Comparison of ENCODE assay signal across 28 mouse cellular contexts in genomic region chr12:95667296-95667695, GRCm38 (mm10).
"Had no signal": no experiment of that assay in that cellular context is flagged by ENCODE, and none has a peak within 500 bp of the region (broad histone marks: within the 10 kb centered on the region; RNA-seq: fewer than 3 reads in every experiment).

No protein-coding gene starts in this region.

- H3K4me2 ChIP-seq: embryonic facial prominence, embryonic 12.5 days; embryonic facial prominence, embryonic 13.5 days; embryonic facial prominence, embryonic 15.5 days; forebrain, embryonic 12.5 days; forebrain, embryonic 13.5 days; forebrain, embryonic 15.5 days had no signal

- DNase-seq: cerebellum, adult 8-10 months; cerebellum, adult 9-10 months; cerebellum, adult 9-11 months; cerebellum, postnatal 10 days; cerebellum, postnatal 14 days; cerebellum, postnatal 25 days; cerebellum, postnatal 36 days; embryo, embryonic 11 days; forebrain, postnatal 0 days; gastrocnemius, adult 2 months; gastrocnemius, postnatal 10 days; gastrocnemius, postnatal 14 days; gastrocnemius, postnatal 25 days; gastrocnemius, postnatal 36 days; heart, adult 11 months; heart, adult 18-20 months; heart, adult 2 months had no signal

- H3K36me3 ChIP-seq: embryonic facial prominence, embryonic 10.5 days; embryonic facial prominence, embryonic 12.5 days; embryonic facial prominence, embryonic 13.5 days; embryonic facial prominence, embryonic 15.5 days; forebrain, embryonic 10.5 days; forebrain, embryonic 12.5 days; forebrain, embryonic 15.5 days had no signal

- H3K9me3 ChIP-seq: embryonic facial prominence, embryonic 10.5 days; embryonic facial prominence, embryonic 12.5 days; embryonic facial prominence, embryonic 13.5 days; embryonic facial prominence, embryonic 15.5 days; forebrain, embryonic 10.5 days; forebrain, embryonic 12.5 days; forebrain, embryonic 13.5 days; forebrain, embryonic 15.5 days had no signal

- H3K9ac ChIP-seq: embryonic facial prominence, embryonic 12.5 days; embryonic facial prominence, embryonic 13.5 days; embryonic facial prominence, embryonic 15.5 days; forebrain, embryonic 12.5 days; forebrain, embryonic 13.5 days; forebrain, embryonic 15.5 days; forebrain, postnatal 0 days had no signal

- H3K27ac ChIP-seq: embryonic facial prominence, embryonic 10.5 days; embryonic facial prominence, embryonic 12.5 days; embryonic facial prominence, embryonic 13.5 days; embryonic facial prominence, embryonic 15.5 days; forebrain, embryonic 10.5 days; forebrain, embryonic 12.5 days; forebrain, embryonic 13.5 days; forebrain, embryonic 15.5 days; gastrocnemius, adult 2 months; heart, adult 2 months had no signal

- H3K4me1 ChIP-seq: embryonic facial prominence, embryonic 10.5 days; embryonic facial prominence, embryonic 12.5 days; embryonic facial prominence, embryonic 13.5 days; embryonic facial prominence, embryonic 15.5 days; forebrain, embryonic 12.5 days; forebrain, embryonic 13.5 days; forebrain, embryonic 15.5 days had no signal

- H3K4me3 ChIP-seq: embryonic facial prominence, embryonic 10.5 days; embryonic facial prominence, embryonic 12.5 days; embryonic facial prominence, embryonic 13.5 days; embryonic facial prominence, embryonic 15.5 days; erythroblast, embryonic 14.5 days; forebrain, embryonic 10.5 days; forebrain, embryonic 12.5 days; forebrain, embryonic 13.5 days; forebrain, embryonic 15.5 days; gastrocnemius, adult 2 months; heart, adult 2 months had no signal

- H3K27me3 ChIP-seq: embryonic facial prominence, embryonic 12.5 days; embryonic facial prominence, embryonic 13.5 days; embryonic facial prominence, embryonic 15.5 days; forebrain, embryonic 12.5 days; forebrain, embryonic 13.5 days; forebrain, embryonic 15.5 days had no signal

- ATAC-seq: forebrain, embryonic 13.5 days; forebrain, embryonic 14.5 days; forebrain, embryonic 15.5 days; forebrain, embryonic 16.5 days; forebrain, postnatal 0 days had no signal
